8 mouse cellular contexts compared by ENCODE assay signal in genomic region chr3:59005996-59006730, GRCm38 (mm10). TPM values are rescaled to one million over a fixed set of nuclear protein-coding genes. Genes with fewer than 3 reads are reported as not detected.
A peak's percentile ranks its signal among the peaks of the same experiment; 100 is the strongest.
DNase-seq lines count a peak whose midpoint lies in the region; ATAC-seq and TF ChIP-seq lines count a peak whose summit lies in the region.

No protein-coding gene starts in this region.

- H3K4me3 ChIP-seq in bone marrow macrophage, adult 2 months (ENCODE audit: insufficient read depth, low read length): peak overlapping the region; percentile 44
- H3K4me3 ChIP-seq in forebrain, embryonic 10.5 days: peak overlapping the region; percentile 77
- peak overlapping the region; percentile 62 for H3K4me3 ChIP-seq in small intestine, adult 2 months (ENCODE audit: low read depth, low read length)

- H3K36me3 ChIP-seq in forebrain, embryonic 10.5 days (replicated peaks): no peaks in the 10 kb centered on the region
- no peaks in the 10 kb centered on the region for H3K36me3 ChIP-seq in small intestine, adult 2 months (ENCODE audit: control insufficient read depth, insufficient read depth, low read length)

- peaks cover 53% of the 10 kb centered on the region for H3K27me3 ChIP-seq in forebrain, embryonic 10.5 days (ENCODE audit: poor library complexity, severe bottlenecking)
- peaks cover 29% of the 10 kb centered on the region for H3K27me3 ChIP-seq in small intestine, adult 2 months (ENCODE audit: control insufficient read depth, insufficient read depth, low read length)

- no peak for TF ChIP-seq CTCF in bone marrow macrophage, adult 2 months (IDR thresholded peaks at IDR 0.05; ENCODE audit: low read depth, low read length)
- TF ChIP-seq CTCF in small intestine, adult 2 months (IDR thresholded peaks at IDR 0.05; ENCODE audit: extremely low read depth, insufficient read length, insufficient replicate concordance, low read depth, low read length): no peak

- ATAC-seq in megakaryocyte progenitor cell, adult 5-6 weeks (replicated peaks; ENCODE audit: poor library complexity): peak; percentile 21

- no peak overlapping the region for H3K27ac ChIP-seq in bone marrow macrophage, adult 2 months (ENCODE audit: insufficient read depth, low read depth, low read length)
- H3K27ac ChIP-seq in forebrain, embryonic 10.5 days: peak overlapping the region; percentile 95
- H3K27ac ChIP-seq in small intestine, adult 2 months (ENCODE audit: insufficient read depth, low read depth, low read length): no peak overlapping the region

- TF ChIP-seq POLR2A in bone marrow macrophage, adult 2 months (IDR thresholded peaks at IDR 0.05; ENCODE audit: borderline replicate concordance, low read depth, low read length): no peak
- no peak for TF ChIP-seq POLR2A in small intestine, adult 2 months (IDR thresholded peaks at IDR 0.05; ENCODE audit: low read depth, low read length)

- WGBS in forebrain, embryonic 10.5 days: under 1% methylated on average over 69 of the region's 83 CpGs
- under 1% methylated on average over 82 of the region's 83 CpGs for WGBS in small intestine, adult 2 months

- intact Hi-C loops in heart, postnatal 14 days (cut with DNase I): no loop called here

- no peaks in the 10 kb centered on the region for H3K4me1 ChIP-seq in bone marrow macrophage, adult 2 months (ENCODE audit: control insufficient read depth, insufficient read depth, low read length)
- peaks cover 30% of the 10 kb centered on the region for H3K4me1 ChIP-seq in forebrain, embryonic 10.5 days
- peaks cover 6% of the 10 kb centered on the region; the same call in 1 of the 2 replicates for H3K4me1 ChIP-seq in small intestine, adult 2 months (ENCODE audit: control insufficient read depth, insufficient read depth, insufficient read length, low read length)

- DNase-seq in Muller cell, postnatal 12 days (ENCODE audit: inconsistent ontology term): peak; percentile 78
- peak; percentile 71 for DNase-seq in forebrain, embryonic 10.5 days (ENCODE audit: extremely low spot score, low spot score)
- peak; percentile 49 to 52 for DNase-seq in heart, postnatal 14 days
- peak; percentile 45 to 81 for DNase-seq in layer of hippocampus, postnatal 25 days (ENCODE audit: extremely low spot score in 1 of 2, low spot score in 1 of 2)
- no peak for DNase-seq in MN1 (ENCODE audit: low spot score)

- no peaks in the 10 kb centered on the region for H3K9me3 ChIP-seq in forebrain, embryonic 10.5 days

RNA-seq across cellular contexts. Expression of gene Med12l, which starts 0.5 kb away (rescaled TPM):
- polyA plus RNA-seq in bone marrow macrophage, adult 2 months (2012; ENCODE audit: insufficient read depth, insufficient read length, missing spikeins): 0.44 and 0.49 TPM in 2 replicates
- polyA plus RNA-seq in forebrain, embryonic 10.5 days (2016; fragmentation: Nextera tagmentation; extraction: Ambion mirVana): 2.9 and 3.1 TPM in 2 replicates
- total RNA-seq in heart, postnatal 14 days (2021): 1 to 10 TPM; 8.7 to 9.7 TPM
- total RNA-seq in layer of hippocampus, postnatal 25 days (2021): 10 to 100 TPM; 42.5 to 50.1 TPM
- total RNA-seq in megakaryocyte progenitor cell, adult 5-6 weeks (2015): 1.2 and 1.8 TPM in 2 replicates
- 1.2 and 1.8 TPM in 2 replicates for total RNA-seq in megakaryocyte progenitor cell, adult 5-6 weeks (2017)
- polyA plus RNA-seq in small intestine, adult 2 months (2012; rRNA removed): 0.43 and 0.47 TPM in 2 replicates

Comparison
In these comparisons a context has a peak if more than half of its experiments do, and no peak if none do; other contexts are left out.
1. RNA of gene Med12l, which starts 0.5 kb away (total RNA-seq): 42.5 to 50.1 TPM in layer of hippocampus, postnatal 25 days; 8.7 to 9.7 TPM in heart, postnatal 14 days and 1.2 to 1.8 TPM in megakaryocyte progenitor cell, adult 5-6 weeks; every median in the first group is over 4 times any median in the second.
2. Peak in every context shown above with its lines, with median percentiles within 50 percentile points of each other: H3K4me3 ChIP-seq.